Mouse (Mus musculus) MEL-GATA-1-ER (cell line): Measurements from ENCODE around the gene Frmd5.
A peak's percentile ranks its signal among the peaks of the same experiment; 100 is the strongest.

Source experiments
- DNase-seq: peaks from one replicate; pipeline ENCODE4 v3.0.0-alpha.2; 2012; ENCODE audit warnings: low read depth; ENCODE audit errors: extremely low read depth

Gene Frmd5

DNA sequence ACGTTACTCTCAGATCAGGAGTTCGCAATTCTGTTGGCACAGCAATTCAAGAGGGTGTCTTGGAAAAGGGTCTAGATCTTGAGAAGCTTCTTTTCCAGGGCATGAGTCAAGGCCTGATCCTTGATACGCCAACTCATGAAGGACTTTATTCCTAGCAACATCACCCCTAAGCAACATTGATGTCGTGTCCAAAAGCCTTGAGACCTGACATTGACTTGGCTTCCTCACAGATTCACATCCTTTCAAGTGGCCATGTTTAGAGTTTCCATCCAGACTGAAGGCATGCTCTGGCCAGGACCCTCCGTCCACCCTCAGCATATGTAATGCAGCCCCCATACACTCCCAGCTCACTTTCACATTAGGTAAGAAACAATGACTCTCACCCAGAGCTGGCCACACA, 45.0 kb downstream of the Frmd5 start:
- DNase-seq = no peak

DNA sequence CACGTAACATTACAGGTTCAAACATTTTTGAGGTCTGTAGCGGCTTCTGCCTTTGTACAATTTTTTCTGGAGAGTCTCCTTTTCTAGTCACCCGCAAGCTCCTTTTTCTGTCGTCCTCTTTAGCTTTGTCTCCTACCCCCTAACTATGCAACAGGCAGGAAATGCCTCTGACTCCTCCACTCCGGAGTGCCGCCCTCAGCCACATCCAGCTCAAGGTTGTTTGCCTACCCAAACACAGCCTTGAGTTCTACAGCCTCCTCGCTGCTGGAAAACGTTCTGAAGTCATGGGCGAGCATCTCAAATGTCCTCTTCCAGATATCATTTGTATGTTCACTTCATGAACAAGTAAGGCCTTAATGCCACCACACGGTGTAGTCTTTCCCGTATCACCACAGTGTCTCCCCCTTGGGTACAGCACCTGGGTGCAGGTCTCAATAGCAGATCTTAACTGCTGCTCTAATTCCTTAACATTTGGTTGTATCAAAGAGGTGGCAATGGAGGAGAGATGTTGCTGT, 45.5 kb downstream of the Frmd5 start:
- DNase-seq = no peak

DNA sequence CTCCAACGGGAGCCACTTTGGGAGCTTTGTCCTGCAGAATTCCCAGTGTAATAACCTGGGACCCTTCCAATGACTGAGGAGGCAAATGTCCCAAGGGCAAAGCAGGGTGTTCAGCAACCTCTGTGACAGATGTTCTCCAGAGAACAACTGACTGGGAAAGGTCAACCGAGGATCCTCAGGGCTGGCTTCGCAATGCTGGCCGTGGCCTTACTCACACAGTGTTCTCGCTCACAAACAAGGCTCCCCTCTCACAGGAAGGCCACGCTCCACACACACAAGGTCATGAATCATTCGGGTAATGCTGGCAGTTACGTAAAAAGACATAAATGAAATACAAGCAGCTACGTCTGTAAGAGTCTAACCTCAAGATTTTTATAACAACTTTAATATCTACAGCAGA, 46.2 kb downstream of the Frmd5 start:
- no peak for DNase-seq

DNA sequence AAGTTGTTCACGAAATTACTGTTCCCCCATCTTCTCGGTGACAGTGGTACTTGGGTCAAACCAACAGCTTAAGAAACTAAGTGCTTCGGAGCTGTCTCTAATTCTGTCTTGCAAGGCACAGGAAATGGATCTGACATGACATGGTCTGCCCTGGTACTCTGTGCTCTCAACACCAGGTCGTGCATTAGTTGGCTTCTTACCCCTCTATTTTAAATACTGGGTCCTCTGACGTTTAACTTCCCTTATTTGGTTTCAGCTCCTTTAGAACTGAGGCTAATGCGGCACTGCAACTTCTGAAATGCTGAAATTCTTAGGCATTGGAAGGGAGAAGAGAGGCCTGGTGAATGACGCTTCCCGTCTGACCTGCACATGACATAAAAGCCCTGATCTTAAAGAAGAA, 48.6 kb downstream of the Frmd5 start:
- no peak for DNase-seq

DNA sequence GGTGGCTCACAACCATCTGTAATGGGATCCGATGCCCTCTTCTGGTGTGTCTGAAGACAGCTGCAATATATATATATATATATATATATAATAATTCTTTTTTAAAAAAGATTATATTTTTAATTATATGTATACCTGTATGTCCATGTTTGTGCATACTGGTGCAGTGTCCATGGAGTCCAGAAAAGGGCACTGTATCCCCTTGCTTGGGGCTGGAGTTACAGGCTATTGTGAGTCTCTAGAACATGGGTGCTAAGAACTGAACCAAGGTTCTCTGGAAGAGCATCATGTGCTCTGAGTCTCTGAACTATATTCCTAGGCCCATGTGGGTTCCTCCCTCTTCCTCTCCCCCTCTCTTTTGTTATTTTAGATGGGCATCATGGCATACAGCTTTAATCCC, 50.6 kb downstream of the Frmd5 start:
- DNase-seq = peak; percentile 3

DNA sequence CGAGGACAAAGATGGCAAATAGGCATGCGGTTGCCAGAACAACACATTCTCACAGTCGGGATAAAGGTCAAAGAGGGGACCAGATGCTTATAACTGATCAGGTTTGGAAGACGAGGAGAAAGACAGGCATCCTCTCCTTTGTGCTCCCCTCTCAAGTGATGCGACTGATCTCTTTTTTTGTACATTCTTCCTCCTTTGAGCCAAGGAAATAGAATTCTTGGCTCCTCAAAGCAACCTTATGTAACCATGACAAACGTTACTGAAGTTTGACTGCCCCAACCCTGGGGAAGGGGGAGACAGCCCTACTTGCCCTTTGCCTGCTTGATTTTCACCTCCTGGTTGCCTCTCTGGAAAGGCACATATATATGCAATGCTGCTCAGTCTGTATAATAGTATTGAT, 51.8 kb downstream of the Frmd5 start:
- DNase-seq = no peak

DNA sequence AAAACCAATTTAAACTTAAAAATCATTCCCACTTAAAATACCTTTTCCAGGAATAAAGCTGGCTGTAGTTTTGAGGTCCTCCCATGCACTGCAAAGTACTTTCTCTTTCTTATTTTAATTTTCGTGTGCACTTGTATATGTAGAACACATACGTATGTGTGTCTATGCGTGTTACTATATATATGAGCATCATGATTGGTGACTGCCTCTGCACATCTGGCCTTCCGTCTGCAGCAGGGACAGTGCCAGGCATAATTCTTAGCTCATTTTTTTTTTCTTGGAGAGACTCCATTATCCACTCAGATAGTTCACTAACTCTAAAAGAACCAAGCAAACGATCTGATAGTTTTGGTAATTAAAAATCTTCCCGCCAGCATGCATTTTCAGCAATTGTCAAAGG, 56.8 kb downstream of the Frmd5 start:
- DNase-seq = no peak

DNA sequence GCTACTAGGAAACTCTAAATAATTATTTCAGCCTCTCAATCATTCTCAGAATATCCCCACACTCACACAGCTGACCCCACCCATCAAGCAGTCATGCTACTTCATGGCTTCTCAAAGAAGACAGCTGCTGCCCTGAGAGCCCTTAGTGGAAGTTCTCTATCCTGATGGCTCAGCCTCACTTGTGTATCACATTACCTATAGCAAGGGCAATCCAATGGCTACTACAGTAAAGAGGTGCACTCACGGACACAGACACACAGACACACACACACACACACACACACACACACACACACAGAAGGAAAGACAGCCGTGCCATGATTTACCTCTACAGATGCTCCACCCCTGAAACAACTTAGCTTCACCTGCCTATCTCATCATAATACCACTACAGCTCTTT, 65.7 kb downstream of the Frmd5 start:
- DNase-seq = no peak

DNA sequence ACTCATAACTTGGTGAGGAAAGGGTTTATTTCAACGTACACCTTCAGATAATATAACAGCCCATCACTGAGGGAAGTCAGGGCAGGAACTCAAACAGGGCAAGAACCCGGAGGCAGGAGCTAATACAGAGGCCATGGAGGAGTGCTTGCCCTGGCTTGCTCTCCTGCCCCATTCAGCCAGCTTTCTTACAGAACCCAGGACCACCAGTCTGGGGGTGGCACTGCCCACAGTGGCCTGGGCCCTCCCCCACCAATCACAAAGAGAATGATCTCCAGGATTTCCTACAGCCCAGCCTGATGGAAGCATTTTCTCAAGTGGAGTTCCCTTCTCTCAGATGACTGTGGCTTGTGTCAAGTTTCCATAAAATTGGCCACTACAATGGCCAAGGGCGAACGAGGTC, 67.5 kb downstream of the Frmd5 start:
- no peak for DNase-seq

DNA sequence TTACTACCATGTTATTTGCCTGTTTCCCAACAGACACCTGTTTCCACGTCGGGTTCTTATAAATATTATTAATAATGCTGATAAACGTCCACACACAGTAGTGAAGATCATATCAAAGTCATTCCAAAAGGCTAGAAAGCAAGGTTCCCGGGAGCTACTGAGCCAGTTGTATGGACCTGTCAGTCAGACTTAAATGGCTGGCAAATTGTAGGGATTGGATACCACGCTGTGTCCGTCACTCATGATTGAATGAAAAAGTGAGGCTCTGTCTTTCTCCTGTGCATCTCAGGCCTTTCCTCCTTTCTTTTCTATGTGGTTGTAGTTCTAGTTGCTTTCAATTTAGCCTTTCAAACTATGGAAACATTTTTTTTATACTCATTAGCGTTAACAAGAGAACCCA, 73.5 kb downstream of the Frmd5 start:
- DNase-seq = no peak

DNA sequence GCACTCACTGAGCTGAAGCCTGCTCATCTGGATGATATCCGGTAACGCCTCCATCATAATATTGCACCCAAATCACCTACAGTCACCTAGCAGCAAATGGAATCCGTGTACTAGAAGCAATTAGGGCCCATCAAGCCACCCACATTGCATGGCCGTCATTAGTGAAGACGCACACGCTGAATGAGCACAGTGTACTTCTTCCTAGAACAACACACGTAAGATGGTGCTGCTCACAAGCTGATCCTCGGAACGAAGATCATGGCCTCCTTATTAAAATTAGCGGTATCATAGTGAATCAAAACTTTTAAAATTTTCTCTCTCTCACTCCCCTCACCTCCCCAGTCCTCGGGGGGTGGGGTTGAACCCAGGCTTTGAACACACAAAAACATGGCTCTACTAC, 76.4 kb downstream of the Frmd5 start:
- no peak for DNase-seq

DNA sequence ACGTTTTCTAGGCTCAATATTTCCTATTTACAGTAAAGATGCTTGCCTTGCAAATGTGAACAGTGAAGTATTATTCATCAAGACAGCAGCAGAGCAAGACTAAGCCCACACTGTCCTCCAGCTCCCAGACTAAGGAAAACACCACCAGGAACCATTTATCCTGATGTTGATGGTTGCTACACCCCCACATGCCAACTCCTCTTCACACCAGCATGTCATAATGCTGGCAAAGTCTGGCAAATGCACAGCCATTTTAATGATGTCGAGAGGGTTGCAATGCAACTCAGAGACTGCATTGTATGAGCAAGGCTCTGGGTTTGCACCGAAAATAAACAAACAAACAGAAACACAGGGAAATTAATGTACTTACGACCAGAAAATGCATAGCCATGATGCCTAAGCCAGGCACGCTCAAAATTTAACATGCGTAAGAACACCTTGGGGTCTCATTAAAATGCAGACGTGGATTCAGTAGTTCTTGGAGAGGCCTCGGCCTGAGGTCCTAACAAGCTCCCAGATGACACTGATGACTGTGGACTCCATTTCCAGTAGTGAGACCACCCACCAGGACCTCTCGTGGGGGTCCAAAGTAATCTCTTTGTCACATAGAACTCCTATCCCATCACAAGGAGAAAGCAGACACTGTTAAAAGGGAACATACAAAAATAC, 77.8 kb downstream of the Frmd5 start:
- no peak for DNase-seq

DNA sequence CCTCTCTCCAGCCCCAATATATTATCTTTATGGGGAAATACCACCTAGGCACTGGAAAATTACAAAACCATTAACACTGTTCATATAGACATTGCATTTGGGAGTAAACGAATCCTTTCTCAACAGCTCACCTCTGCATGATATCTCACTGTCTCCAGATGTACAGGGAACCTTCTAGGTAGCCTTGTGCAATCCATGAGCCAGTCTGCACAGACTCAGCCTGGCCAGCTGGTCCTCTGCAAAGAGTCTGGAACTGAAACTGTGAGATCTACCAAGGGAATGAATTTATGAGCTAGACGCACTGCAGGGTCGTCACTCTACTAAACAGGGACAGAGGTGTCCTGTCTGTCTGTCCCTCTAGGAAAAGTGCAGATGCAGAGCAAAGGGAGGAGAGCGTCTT, 82.0 kb downstream of the Frmd5 start:
- DNase-seq = no peak

DNA sequence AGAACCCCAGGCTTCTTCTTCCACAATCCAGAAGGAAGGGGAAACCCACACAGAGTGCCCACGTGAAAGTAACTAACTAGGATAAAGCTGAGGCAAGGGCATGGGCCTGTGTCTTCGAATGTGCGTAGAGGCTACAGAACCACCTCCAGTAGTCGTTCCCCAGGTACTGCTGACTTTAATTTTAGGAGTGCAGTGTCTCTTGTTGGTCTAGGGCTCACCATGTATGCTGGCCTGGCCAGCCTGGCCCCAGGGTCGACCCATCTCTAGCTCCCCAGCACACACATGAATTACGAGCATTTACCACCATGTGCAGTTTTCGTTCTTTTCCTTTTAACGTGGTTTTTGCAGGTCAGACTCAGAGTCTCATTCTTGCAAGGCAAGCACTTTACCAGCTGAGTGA, 83.1 kb downstream of the Frmd5 start:
- no peak for DNase-seq

DNA sequence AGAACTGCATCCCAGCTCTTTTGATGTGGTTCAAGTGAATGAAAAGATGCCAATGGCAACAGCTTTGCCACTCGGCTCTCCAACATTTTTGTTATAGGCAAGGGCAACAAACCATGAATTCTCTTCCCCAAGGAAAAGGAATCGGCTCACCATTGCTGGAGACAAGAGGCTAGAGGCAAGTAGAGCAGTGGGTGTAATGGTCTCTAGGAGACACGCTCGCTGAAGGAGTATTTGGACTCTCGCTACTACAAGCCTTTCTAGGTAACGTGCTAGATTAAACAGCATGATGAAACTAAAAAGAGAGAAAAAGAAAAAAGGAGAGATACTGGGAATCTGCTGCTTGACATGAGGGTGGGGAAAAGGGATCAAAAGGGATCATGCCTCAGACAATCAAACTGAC, 87.9 kb downstream of the Frmd5 start:
- no peak for DNase-seq

DNA sequence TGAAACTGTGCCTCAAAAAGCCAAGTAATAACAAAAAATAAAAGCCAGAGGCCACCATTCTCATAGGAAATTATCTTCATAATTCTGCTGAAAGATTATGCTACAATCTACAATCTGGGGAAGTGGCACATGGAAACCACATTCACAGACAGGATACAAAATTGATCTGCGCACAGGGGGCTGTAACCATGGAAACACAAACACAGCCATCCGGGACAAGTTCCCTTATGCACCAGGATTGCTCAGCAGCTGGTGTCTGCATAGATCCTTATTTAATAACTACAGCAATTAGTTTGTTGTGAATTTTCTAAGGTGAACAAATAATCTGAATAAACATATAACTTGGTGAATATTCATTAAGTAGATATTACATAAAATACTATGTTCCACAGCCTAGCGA, 89.8 kb downstream of the Frmd5 start:
- DNase-seq = no peak

DNA sequence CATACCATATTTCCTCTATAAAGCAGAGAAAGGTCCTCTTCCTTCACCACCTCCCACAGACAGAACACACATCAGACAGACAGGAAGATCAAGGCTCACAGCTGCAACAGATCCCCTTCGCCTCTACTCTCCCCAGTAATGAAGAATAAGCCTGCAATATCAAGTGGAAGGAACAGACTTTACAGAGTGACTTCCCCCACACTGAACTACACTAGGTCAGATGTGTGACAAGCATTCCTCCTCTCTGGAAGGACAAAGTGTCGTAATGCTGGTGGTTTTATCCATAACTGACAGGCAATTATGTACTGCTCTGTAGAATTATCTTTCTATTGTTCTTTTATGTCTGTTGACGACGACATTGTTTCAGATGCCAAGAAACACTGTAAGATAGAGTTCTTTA, 93.3 kb downstream of the Frmd5 start:
- no peak for DNase-seq

DNA sequence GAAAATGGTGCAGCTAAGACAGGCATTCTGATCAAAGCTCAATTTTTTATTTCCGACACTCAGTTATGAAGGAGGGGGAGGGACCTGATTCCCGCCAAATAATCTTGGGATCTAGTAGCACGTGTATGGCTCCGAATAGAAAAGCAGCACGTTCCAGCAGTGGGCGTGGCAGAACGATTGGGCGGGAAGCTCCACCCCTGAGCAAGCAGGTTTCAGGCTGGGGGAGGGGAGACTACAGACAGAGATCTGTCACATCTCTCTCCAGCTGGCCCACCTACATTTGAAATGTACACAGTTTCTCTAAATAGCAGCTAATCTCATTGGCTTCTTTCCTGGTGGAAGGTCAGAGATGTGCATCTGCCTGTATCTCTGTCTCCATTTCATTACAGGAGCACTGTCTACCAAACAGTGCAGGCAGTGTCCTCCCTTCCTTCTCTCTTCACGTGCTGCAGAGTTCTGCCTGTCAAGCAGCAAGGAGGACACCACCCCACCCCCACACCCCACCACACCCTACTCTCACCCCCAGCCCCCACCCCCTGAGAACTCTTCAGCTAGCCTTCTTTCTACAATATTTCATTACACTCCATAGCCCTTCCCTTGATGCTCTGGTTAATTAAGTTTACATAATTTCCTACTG, 95.0 kb downstream of the Frmd5 start:
- no peak for DNase-seq

DNA sequence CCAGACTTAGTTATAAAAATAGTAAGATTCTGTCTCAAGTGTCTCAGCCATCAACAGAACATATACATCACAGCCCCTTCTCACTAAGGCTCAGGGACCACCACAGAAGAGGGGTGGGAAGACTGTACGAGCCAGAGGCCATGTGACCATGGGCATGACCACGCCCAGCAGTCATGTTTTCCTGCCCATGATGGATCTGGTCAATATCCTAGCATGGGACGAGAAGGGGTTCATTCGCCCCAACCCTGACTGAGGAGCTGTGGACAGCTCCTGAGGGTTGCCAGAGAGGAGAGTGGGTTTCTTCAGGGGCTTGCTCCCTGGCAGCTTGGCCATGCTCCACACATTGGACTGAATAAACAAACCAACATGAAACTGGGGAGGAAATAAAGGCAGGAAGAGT, 97.8 kb downstream of the Frmd5 start:
- no peak for DNase-seq

DNA sequence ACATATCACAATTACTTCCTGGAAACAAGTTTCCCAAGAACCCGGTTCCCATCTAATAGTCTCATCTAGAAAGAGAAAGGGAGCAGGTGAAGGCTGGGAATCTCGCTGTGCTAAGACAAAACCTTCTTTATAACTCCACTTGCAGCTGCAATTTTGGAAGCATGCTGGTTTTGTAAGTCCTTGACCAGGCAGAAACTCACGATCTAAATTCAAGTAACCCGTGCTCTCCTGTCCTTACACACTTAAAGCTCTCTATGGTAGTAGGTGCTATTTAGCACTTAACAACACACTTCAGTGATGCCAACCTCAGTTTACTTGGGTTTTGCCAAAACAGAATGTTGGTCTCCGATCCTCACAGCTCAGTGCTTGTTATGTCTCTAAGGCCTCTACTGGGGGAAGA, 99.4 kb downstream of the Frmd5 start:
- DNase-seq = no peak

DNA sequence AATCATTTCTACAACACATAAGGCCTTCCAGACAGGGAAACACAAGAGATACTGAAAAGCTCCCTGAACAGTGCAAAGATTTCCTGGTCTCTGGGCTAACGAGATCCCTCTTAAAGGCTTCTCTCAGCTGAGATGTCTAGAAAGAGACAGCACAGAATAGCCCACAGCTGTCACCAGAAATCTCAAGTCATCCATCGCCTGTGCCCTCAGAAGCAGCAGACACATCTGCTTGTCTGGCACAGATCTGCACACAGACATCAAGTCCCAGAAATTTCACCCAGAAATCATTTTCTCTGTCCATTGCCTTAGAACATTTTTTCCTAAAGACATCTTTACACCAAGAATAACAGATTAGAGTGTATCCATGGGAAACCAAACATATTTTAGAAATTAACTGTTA, 101.1 kb downstream of the Frmd5 start:
- no peak for DNase-seq

DNA sequence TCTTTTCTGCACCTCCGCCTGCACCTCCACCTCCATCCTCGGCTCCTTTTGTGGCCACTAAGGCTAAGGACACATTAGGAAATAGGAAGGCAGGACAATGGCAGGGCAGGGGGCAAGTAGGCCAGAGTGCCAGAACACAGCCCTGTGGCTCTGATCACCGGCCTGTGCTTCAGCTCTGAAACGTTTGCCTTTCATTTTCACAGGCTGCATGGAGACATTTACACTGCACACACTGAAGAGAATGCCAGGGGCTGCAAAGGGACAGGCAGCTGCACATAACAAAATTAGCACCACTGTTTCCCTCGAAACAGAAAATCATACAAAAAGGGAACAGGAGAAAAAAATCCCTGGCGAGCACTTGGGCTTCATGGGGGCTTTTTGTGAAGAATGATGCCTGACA, 107.6 kb downstream of the Frmd5 start:
- no peak for DNase-seq

DNA sequence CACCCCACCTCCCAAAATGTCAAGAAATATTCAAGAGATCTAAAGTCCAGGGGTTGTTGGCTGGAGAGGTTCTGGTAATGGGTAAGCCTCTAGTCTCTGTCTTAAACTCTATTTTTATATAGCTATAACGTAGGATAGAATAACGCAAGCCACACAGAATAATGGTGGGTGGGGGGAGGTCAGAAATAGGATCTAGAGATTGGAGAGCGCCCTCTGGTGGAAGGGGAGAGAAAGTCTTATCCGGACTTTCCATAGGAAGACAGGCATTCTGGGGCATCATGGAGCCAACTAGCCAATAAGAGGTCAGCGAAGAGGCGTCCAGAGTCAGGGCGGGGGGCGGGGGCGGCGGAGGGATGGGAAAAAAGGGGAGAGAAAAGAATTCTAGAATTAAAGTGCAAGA, 111.5 kb downstream of the Frmd5 start:
- DNase-seq = peak; percentile 8
